Mouse (Mus musculus) mesoderm, embryonic 11.5 days (tissue): ENCODE data around the gene Gpr15.

ENCODE experiments used
- DNase-seq: peaks from one replicate; pipeline ENCODE4 v3.0.0-alpha.2; 2012; ENCODE audit warnings: low read depth, low spot score

The Gpr15 gene

GRCm38 (mm10) chr16:58671212-58671985 is 47.5 kb downstream of the Gpr15 start:
- no peak for DNase-seq

GRCm38 (mm10) chr16:58670643-58671042 is 48.2 kb downstream of the Gpr15 start:
- peak; percentile 8 for DNase-seq

GRCm38 (mm10) chr16:58669917-58670630 is 48.8 kb downstream of the Gpr15 start, which contains the start of gene Cpox:
Gene Cpox, plus strand, starts transcription at chr16:58670292.
- peak; percentile 85 for DNase-seq

- DNase-seq = no peak
Measured at GRCm38 (mm10) chr16:58669264-58669663, 49.6 kb downstream of the Gpr15 start.

- DNase-seq = no peak
Measured at GRCm38 (mm10) chr16:58668586-58668985, 50.3 kb downstream of the Gpr15 start.
